Mouse (Mus musculus) forebrain, embryonic 13.5 days (tissue): ENCODE results near the gene Glb1. TPM values are rescaled to one million over a fixed set of nuclear protein-coding genes. Genes with fewer than 3 reads are reported as not detected.

ENCODE experiments used
- ATAC-seq: fragments of 200-750 bp; cut with Nextera tagmentation; 2 replicates; pipeline ENCODE4 v1.8.0; 2017
- H3K27ac ChIP-seq: fragments of 300-500 bp; sonication (generic); 2 replicates; pipeline ENCODE4 v1.5.1; 2015; ENCODE audit warnings: inconsistent platforms, mild to moderate bottlenecking, moderate library complexity
- H3K27me3 ChIP-seq: fragments of 300-500 bp; sonication (generic); 2 replicates; pipeline ENCODE4 v1.6.1; 2015; ENCODE audit warnings: mild to moderate bottlenecking, inconsistent platforms
- H3K36me3 ChIP-seq: fragments of 300-500 bp; sonication (generic); 2 replicates; pipeline ENCODE4 v1.6.1; 2015; ENCODE audit warnings: mild to moderate bottlenecking, inconsistent platforms; ENCODE audit not compliant: poor library complexity, severe bottlenecking
- H3K4me1 ChIP-seq: fragments of 300-500 bp; sonication (generic); 2 replicates; pipeline ENCODE4 v1.6.1; 2015; ENCODE audit warnings: inconsistent platforms
- H3K4me2 ChIP-seq: fragments of 300-500 bp; sonication (generic); 2 replicates; pipeline ENCODE4 v1.6.1; 2015; ENCODE audit warnings: inconsistent platforms, mild to moderate bottlenecking, moderate library complexity
- H3K4me3 ChIP-seq: fragments of 300-500 bp; sonication (generic); 2 replicates; pipeline ENCODE4 v1.5.1; 2015; ENCODE audit warnings: mild to moderate bottlenecking, inconsistent platforms
- H3K9ac ChIP-seq: fragments of 300-500 bp; sonication (generic); 2 replicates; pipeline ENCODE4 v1.6.1; 2015; ENCODE audit warnings: mild to moderate bottlenecking, inconsistent platforms
- H3K9me3 ChIP-seq: fragments of 300-500 bp; sonication (generic); replicated peaks from 2 replicates; pipeline ENCODE4 v1.6.1; 2016; ENCODE audit warnings: inconsistent platforms
- WGBS: fragments of 180-500 bp; shearing (Covaris S2); methylation state at CpG from one replicate; pipeline ENCODE4 v1.1.7; 2015; 5-methylcytosine and 5-hydroxymethylcytosine counted together
- polyA plus RNA-seq: library from polyadenylated mRNA; unstranded; fragments of >200 nt; fragmentation: Nextera tagmentation; extraction: Ambion mirVana; gene quantifications from 2 replicates; pipeline ENCODE4 v1.2.1, GENCODE M21; 2015

Gene Glb1
- polyA plus RNA-seq, 1 experiment from 2014 or later, result 17.1 TPM

GRCm38 (mm10) chr9:114425576-114425975 is 24.7 kb downstream of the Glb1 start:
- H3K4me2 ChIP-seq, result no peak overlapping the region
- 97% methylated on average over 5 of the region's 5 CpGs for WGBS
- ATAC-seq, result no peak
- H3K4me3 ChIP-seq, result no peak overlapping the region
- no peak overlapping the region for H3K27ac ChIP-seq
- H3K27me3 ChIP-seq, result no peaks in the 10 kb centered on the region
- H3K4me1 ChIP-seq, result no peaks in the 10 kb centered on the region
- H3K9ac ChIP-seq, result no peak overlapping the region
- peaks cover 19% of the 10 kb centered on the region for H3K36me3 ChIP-seq
- H3K9me3 ChIP-seq, result peaks cover 9% of the 10 kb centered on the region; the same call in 1 of the 2 replicates

- Histone ChIP-seq H3K27ac (no peak overlapping the region), H3K36me3 (peaks cover 20% of the 10 kb centered on the region), H3K9ac (no peak overlapping the region), H3K4me1 (no peaks in the 10 kb centered on the region), H3K27me3 (no peaks in the 10 kb centered on the region), H3K9me3 (peaks cover 9% of the 10 kb centered on the region; the same call in 1 of the 2 replicates), H3K4me2 (no peak overlapping the region), H3K4me3 (no peak overlapping the region)
- no peak for ATAC-seq
- WGBS, result 94% methylated on average over 5 of the region's 5 CpGs
These were observed 25.3 kb downstream of the Glb1 start for GRCm38 (mm10) chr9:114426201-114426600.

GRCm38 (mm10) chr9:114427425-114427824 is 26.5 kb downstream of the Glb1 start:
- Histone ChIP-seq H3K9ac (no peak overlapping the region), H3K9me3 (peaks cover 9% of the 10 kb centered on the region; the same call in 1 of the 2 replicates), H3K27ac (no peak overlapping the region), H3K4me2 (no peak overlapping the region), H3K36me3 (peaks cover 20% of the 10 kb centered on the region), H3K27me3 (no peaks in the 10 kb centered on the region), H3K4me3 (no peak overlapping the region), H3K4me1 (no peaks in the 10 kb centered on the region)
- no peak for ATAC-seq
- 93% methylated on average over 8 of the region's 8 CpGs for WGBS

GRCm38 (mm10) chr9:114428103-114428834 is 27.4 kb downstream of the Glb1 start:
- Histone ChIP-seq H3K9me3 (peaks cover 9% of the 10 kb centered on the region; the same call in 1 of the 2 replicates), H3K4me3 (no peak overlapping the region), H3K4me2 (no peak overlapping the region), H3K4me1 (no peaks in the 10 kb centered on the region), H3K27ac (no peak overlapping the region), H3K27me3 (no peaks in the 10 kb centered on the region), H3K36me3 (peaks cover 20% of the 10 kb centered on the region), H3K9ac (no peak overlapping the region)
- no peak for ATAC-seq
- WGBS, result 85% methylated on average over 12 of the region's 12 CpGs

GRCm38 (mm10) chr9:114435668-114436067 is 34.8 kb downstream of the Glb1 start:
- Histone ChIP-seq H3K9me3 (0 out of 2 replicates have a peak, but pooled peaks cover 6% of the 10 kb centered on the region), H3K27me3 (no peaks in the 10 kb centered on the region), H3K4me1 (no peaks in the 10 kb centered on the region), H3K27ac (no peak overlapping the region), H3K36me3 (peaks cover 29% of the 10 kb centered on the region), H3K4me3 (no peak overlapping the region), H3K4me2 (no peak overlapping the region), H3K9ac (no peak overlapping the region)
- ATAC-seq, result no peak
- WGBS, result 84% methylated on average over 2 of the region's 2 CpGs

- ATAC-seq, result no peak
- 87% methylated on average over 10 of the region's 10 CpGs for WGBS
These were observed 39.7 kb downstream of the Glb1 start for GRCm38 (mm10) chr9:114440548-114440947.

GRCm38 (mm10) chr9:114442225-114442624 is 41.3 kb downstream of the Glb1 start:
- Histone ChIP-seq H3K9me3 (no peaks in the 10 kb centered on the region), H3K9ac (no peak overlapping the region), H3K4me2 (no peak overlapping the region), H3K36me3 (0 out of 2 replicates have a peak, but pooled peaks cover 4% of the 10 kb centered on the region), H3K27me3 (no peaks in the 10 kb centered on the region), H3K4me3 (no peak overlapping the region), H3K27ac (no peak overlapping the region), H3K4me1 (no peaks in the 10 kb centered on the region)
- 98% methylated on average over 9 of the region's 9 CpGs for WGBS
- no peak for ATAC-seq

More at GRCm38 (mm10) chr9:114440548-114440947, 39.7 kb downstream of the Glb1 start:
- Histone ChIP-seq H3K4me3 (no peak overlapping the region), H3K4me2 (no peak overlapping the region), H3K4me1 (no peaks in the 10 kb centered on the region), H3K9me3 (0 out of 2 replicates have a peak, but pooled peaks cover 6% of the 10 kb centered on the region), H3K9ac (no peak overlapping the region), H3K36me3 (peaks cover 16% of the 10 kb centered on the region), H3K27ac (no peak overlapping the region), H3K27me3 (no peaks in the 10 kb centered on the region)

GRCm38 (mm10) chr9:114442893-114443292 is 42.0 kb downstream of the Glb1 start:
- ATAC-seq, result no peak
- Histone ChIP-seq H3K4me3 (no peak overlapping the region), H3K4me2 (no peak overlapping the region), H3K36me3 (0 out of 2 replicates have a peak, but pooled peaks cover 4% of the 10 kb centered on the region), H3K27me3 (no peaks in the 10 kb centered on the region), H3K9ac (no peak overlapping the region), H3K4me1 (no peaks in the 10 kb centered on the region), H3K27ac (no peak overlapping the region), H3K9me3 (no peaks in the 10 kb centered on the region)
- WGBS, result 89% methylated on average over 9 of the region's 9 CpGs

GRCm38 (mm10) chr9:114443351-114443750 is 42.5 kb downstream of the Glb1 start:
- H3K36me3 ChIP-seq, result 0 out of 2 replicates have a peak, but pooled peaks cover 4% of the 10 kb centered on the region
- H3K27ac ChIP-seq, result no peak overlapping the region
- WGBS, result 94% methylated on average over 8 of the region's 8 CpGs

GRCm38 (mm10) chr9:114446887-114447286 is 46.0 kb downstream of the Glb1 start:
- no peak overlapping the region for H3K4me3 ChIP-seq
- H3K9me3 ChIP-seq, result no peaks in the 10 kb centered on the region
- H3K4me2 ChIP-seq, result no peak overlapping the region
- H3K9ac ChIP-seq, result no peak overlapping the region
- H3K27me3 ChIP-seq, result no peaks in the 10 kb centered on the region
- no peak overlapping the region for H3K27ac ChIP-seq
- H3K36me3 ChIP-seq, result no peaks in the 10 kb centered on the region
- no peaks in the 10 kb centered on the region for H3K4me1 ChIP-seq
- WGBS, result 96% methylated on average over 8 of the region's 8 CpGs
- no peak for ATAC-seq

More at GRCm38 (mm10) chr9:114443351-114443750, 42.5 kb downstream of the Glb1 start:
- Histone ChIP-seq H3K4me1 (no peaks in the 10 kb centered on the region), H3K4me3 (no peak overlapping the region), H3K4me2 (no peak overlapping the region), H3K27me3 (no peaks in the 10 kb centered on the region), H3K9ac (no peak overlapping the region), H3K9me3 (no peaks in the 10 kb centered on the region)
- ATAC-seq, result no peak

- H3K9me3 ChIP-seq, result no peaks in the 10 kb centered on the region
- no peaks in the 10 kb centered on the region for H3K36me3 ChIP-seq
- H3K4me2 ChIP-seq, result no peak overlapping the region
- no peak overlapping the region for H3K9ac ChIP-seq
- no peak for ATAC-seq
- no peak overlapping the region for H3K4me3 ChIP-seq
- H3K27me3 ChIP-seq, result no peaks in the 10 kb centered on the region
- H3K4me1 ChIP-seq, result no peaks in the 10 kb centered on the region
- H3K27ac ChIP-seq, result no peak overlapping the region
- WGBS, result 83% methylated on average over 5 of the region's 5 CpGs
These were observed 47.8 kb downstream of the Glb1 start for GRCm38 (mm10) chr9:114448700-114449099.

GRCm38 (mm10) chr9:114449120-114449754 is 48.4 kb downstream of the Glb1 start:
- no peaks in the 10 kb centered on the region for H3K27me3 ChIP-seq
- no peak overlapping the region for H3K4me3 ChIP-seq
- WGBS, result 91% methylated on average over 13 of the region's 13 CpGs
- H3K9me3 ChIP-seq, result no peaks in the 10 kb centered on the region
- H3K4me1 ChIP-seq, result no peaks in the 10 kb centered on the region
- no peak overlapping the region for H3K27ac ChIP-seq
- no peak for ATAC-seq
- H3K9ac ChIP-seq, result no peak overlapping the region
- no peak overlapping the region for H3K4me2 ChIP-seq
- no peaks in the 10 kb centered on the region for H3K36me3 ChIP-seq
